Mouse (Mus musculus) thymus, adult 2 months (tissue): ENCODE results near the gene Fhit.

Experiments
- CTCF ChIP-seq: fragments of 200-500 bp; IDR thresholded peaks from 2 replicates; pipeline ENCODE4 v1.5.1; 2012; ENCODE audit warnings: mild to moderate bottlenecking, control low read depth, low read length, moderate library complexity, borderline replicate concordance; ENCODE audit not compliant: control insufficient read depth, poor library complexity, insufficient read depth; ENCODE audit errors: extremely low read depth
- POLR2A ChIP-seq: fragments of 200-500 bp; IDR thresholded peaks from 2 replicates; pipeline ENCODE4 v1.6.1; 2012; ENCODE audit warnings: mild to moderate bottlenecking, low read length, control low read depth, moderate library complexity; ENCODE audit not compliant: control insufficient read depth, poor library complexity, insufficient read depth; ENCODE audit errors: extremely low read depth

DNA sequence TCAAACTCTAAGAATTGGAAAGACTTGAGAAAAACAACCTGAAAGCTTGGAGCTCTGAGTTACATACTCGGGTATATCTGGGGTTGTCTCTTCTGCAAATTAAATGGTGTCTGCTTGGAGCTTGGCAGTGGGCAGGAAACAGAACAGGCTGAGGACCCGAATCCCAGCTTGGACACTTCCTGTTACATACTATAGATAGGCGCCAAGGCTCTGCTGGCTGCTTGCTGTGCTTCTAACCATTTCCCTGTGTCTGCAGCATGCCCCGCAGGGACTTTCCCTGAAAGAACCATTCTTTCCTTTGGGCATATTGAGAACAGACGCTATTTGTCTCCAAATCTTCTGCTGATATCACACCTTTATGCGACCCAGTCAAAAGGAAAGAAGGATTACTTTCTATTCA lies 1606.0 kb downstream of the Fhit start:
- no peak for TF ChIP-seq POLR2A
- TF ChIP-seq CTCF, result no peak
